Mouse (Mus musculus) ovary, adult 10 weeks (tissue): Measurements from ENCODE around the gene Hs3st3a1. TPM values are rescaled to one million over a fixed set of nuclear protein-coding genes. Genes with fewer than 3 reads are reported as not detected.

Experiments used
- polyA plus RNA-seq: library from polyadenylated mRNA; stranded (reverse); fragments of 350-450 nt; fragmentation: Illumina TruSeq; extraction: RNeasy Lipid Tissue Mini Kit (QIAGEN cat#74804); gene quantifications from one replicate; pipeline ENCODE4 v1.2.3, GENCODE M21; 2014

Hs3st3a1 gene
- polyA plus RNA-seq = 4.8 TPM

DNA sequence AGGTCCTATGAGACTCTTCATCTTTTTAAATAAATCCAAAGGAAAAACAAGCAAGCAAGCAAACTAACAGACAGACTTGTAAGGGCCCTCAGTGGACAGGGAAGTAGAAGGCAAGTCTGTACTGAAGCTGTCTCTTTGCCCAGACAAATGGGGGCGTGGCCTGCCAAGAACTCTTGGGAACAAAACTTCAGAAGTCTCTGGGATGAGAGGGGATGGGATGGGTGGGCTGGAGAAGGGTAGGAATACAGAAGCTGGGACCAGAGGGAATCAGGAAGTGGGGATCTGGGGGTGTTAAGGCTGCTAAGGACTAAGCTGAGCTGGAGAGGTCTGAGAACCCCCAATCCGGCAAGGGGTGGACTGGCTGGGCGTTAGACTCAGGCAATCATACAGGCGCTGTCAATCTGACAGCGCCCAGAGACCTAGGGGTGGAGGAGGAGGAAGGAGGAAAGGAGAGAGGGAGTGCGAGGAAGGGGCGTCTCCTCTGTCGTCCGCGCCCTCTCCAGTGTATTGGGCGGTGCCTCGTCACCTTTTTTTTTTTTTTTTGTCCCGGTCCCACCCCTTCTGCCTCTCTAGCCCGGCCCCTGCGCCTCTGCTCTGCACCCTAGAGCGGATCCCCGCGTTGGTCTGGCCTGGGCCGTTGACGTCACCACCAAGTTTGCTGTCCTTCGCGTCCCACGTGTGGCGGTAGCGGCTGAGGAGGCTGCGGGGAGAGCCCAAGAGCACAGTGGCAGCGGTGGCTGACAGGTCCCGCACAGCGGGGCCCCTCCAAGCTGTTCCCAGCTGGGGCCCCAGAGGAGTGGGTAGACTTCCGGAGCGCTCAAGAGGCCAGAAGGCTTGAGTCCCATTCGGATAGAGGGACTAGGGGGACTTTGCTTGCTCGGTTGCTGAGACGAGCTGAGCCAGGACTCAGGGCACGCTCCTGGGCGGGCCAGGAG, at the start of gene Hs3st3a1:
TSS of gene Hs3st3a1 (plus strand) at position 722 of the 935 bp plus-strand sequence.

DNA sequence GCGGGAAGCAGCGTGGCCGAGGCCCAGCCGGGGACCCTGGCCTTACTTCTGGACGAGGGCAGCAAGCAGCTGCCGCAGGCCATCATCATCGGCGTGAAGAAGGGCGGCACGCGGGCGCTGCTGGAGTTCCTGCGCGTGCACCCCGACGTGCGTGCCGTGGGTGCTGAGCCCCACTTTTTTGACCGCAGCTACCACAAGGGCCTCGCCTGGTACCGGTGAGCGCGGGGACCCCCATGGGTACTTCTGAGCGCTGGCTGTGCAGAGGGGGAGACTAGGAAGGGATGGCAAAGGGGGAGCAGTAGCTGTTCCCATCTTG, 1.2 kb downstream of the Hs3st3a1 start, which contains the start of gene F930015N05Rik:
TSS of gene F930015N05Rik (minus strand) at position 242 of the 316 bp plus-strand sequence.

Other genes starting within 250 kb of the Hs3st3a1 start
- gene F930015N05Rik, start 1.3 kb downstream of the Hs3st3a1 start, polyA plus RNA-seq = not detected